Mouse (Mus musculus) pancreas, adult 10 weeks (tissue): Measurements from ENCODE around the gene Prr5l. TPM values are rescaled to one million over a fixed set of nuclear protein-coding genes. Genes with fewer than 3 reads are reported as not detected.

Experiments used
- polyA plus RNA-seq: library from polyadenylated mRNA; stranded (reverse); fragments of 350-450 nt; fragmentation: Illumina TruSeq; extraction: RNeasy Lipid Tissue Mini Kit (QIAGEN cat#74804); gene quantifications from one replicate; pipeline ENCODE4 v1.2.3, GENCODE M21; 2015; ENCODE audit warnings: low read depth, low replicate concordance; ENCODE audit not compliant: insufficient read depth

The Prr5l gene
- polyA plus RNA-seq = 0.68 TPM

GRCm38 (mm10) chr2:101882998-101883397 lies at the start of gene Prr5l:
Gene Prr5l (minus strand): TSS chr2:101883027.

GRCm38 (mm10) chr2:101885768-101886438 lies 3.1 kb upstream of the Prr5l start, which contains the start of gene Commd9:
Gene Commd9 (plus strand): TSS chr2:101886247.

GRCm38 (mm10) chr2:101678236-101679021 lies 204.4 kb downstream of the Prr5l start, which contains the start of gene Traf6:
Gene Traf6 (plus strand): TSS chr2:101678429.

Other genes with a start within 250 kb of the Prr5l start
- not detected for gene Rag1, start 233.5 kb downstream of the Prr5l start, polyA plus RNA-seq
- 16.6 TPM for gene B230118H07Rik, start 233.5 kb downstream of the Prr5l start, polyA plus RNA-seq
- 2.9 TPM for gene Traf6, start 204.6 kb downstream of the Prr5l start, polyA plus RNA-seq
- gene Commd9, start 3.2 kb upstream of the Prr5l start, polyA plus RNA-seq = 8.5 TPM